Mouse (Mus musculus): Measurements from ENCODE around the gene Mxd3.

The Mxd3 gene

GRCm38 (mm10) chr13:55329683-55330566 lies at the start of gene Mxd3:
Mxd3 (minus strand) TSS chr13:55329823.
- peak; percentile 78 for DNase-seq

DNA sequence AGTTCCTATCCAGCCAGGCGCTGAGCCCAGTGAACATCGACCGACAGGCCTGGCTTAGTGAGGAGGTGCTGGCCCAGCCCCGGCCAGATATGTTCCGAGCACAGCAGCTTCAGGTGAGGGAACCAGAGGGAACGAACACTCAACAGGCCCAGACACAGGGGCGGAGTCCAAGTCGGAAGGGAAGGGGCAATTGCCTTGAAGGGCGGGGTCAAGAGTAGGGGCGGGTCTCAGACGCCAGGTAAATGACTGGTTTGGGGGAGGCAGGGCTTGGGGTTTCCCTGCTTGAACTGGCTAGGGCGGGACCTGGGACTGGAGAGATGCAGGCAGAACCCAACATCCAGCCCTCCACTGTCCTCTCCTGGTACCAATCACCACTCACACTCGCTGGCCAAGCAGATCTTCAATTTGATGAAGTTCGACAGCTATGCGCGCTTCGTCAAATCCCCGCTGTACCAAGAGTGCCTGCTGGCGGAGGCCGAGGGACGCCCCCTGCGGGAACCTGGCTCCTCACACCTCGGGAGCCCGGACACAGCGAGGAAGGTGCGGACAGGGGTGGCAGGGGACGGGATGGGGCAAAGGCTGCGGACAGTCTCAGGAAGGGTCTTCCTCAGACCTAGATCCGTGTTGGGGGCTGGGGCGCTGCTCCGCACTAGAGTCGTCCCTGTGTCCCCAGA lies 49.4 kb upstream of the Mxd3 start:
- no peak for DNase-seq

GRCm38 (mm10) chr13:55375877-55376276 lies 46.3 kb upstream of the Mxd3 start:
- DNase-seq: no peak

- DNase-seq: no peak
Measured at GRCm38 (mm10) chr13:55374206-55374924, 44.7 kb upstream of the Mxd3 start.

DNA sequence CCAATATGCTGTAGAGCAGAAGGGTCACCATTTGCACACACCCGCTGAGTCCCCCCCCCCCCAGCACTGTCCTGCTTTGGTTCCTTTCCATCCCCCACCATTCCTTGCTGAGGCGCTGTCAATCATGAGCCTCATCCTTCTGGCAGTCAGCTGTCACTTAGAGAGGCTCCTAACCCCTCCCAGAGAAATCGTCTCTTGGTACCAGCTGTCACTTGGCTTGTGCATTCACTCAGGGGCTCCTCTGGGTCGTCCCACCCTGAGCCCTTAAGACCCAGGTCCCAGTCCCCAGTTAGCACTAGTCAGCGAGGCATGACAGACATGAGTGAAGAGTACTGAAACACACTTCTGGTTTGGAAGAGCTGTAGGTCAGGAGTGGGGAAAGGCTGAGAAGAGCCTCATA lies 42.1 kb upstream of the Mxd3 start:
- DNase-seq: no peak

DNA sequence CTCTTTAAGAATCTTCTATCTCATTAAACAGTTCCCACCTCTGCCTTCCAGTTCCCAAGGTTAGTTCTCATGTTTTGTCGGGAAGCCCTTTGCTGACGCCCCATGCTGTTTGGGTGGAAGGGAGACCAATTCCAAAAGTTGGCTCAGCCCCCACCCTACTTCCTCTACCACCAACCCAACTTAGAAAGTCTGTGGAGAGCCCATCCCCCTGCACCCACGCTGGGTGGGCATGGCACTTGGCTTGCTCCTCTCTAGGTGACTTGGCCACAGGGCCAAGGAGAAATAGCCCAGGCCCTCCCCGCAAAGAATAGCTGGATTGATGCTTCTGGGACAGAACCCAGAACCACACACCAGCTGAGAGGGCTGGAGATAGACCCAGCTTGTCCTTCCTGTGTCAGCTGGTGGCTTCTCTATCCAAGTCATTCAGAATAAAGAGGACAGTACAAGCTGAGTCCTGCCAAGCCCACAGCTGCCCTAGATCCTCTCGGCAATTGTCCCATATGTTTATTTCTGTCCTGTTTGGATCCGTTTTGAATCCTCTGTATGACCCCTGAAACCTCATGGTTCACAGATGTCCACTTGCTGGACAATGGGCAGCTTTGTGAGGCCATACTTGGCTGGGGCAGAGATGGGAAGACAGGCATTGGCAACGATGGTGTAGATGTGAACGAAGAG lies 41.5 kb upstream of the Mxd3 start:
- no peak for DNase-seq

DNA sequence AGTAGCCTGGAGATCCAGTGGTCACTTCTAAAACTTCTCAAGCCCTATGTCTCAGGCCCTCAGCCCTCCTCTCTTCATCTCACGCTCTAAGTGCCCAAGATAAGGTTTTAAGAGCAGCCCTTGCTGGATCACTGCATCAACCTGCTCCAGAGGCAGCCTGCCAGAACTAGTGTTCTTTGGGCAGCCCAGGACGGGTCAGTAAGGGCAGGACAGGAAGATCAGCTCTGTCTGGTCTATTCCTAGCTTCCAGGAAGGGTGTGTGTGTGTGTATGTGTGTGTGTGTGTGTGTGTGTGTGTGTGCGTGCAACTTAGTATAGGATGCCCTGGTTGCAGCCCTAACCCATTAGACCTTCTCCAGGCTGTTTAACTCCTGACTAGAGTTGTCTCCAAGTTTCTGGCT lies 40.6 kb upstream of the Mxd3 start:
- DNase-seq: peak; percentile 30

GRCm38 (mm10) chr13:55369531-55370114 lies 40.0 kb upstream of the Mxd3 start, which contains the start of gene Rgs14:
Rgs14 (plus strand) TSS chr13:55369732.
- peak; percentile 32 for DNase-seq

DNA sequence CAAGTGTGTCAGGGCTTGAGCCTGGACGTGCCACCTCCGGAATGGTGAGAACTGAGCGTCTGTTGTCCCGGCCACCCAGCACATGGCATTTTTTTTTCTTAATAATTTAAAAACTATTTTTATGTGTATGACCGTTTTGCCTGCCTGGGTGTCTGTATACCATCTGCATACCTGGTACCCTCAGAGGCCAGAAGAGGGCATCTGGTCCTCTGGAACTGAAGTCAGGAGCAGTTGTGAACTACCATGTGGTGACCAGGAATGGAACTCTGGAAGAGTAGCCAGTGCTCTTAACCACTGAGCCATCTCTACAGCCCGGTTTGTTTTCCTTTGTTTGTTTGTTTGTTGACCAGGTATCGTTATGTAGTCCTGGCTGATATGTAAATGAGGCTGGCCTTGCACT lies 38.8 kb upstream of the Mxd3 start:
- DNase-seq: no peak

- DNase-seq: peak; percentile 93
Measured at GRCm38 (mm10) chr13:55362453-55363060, 32.9 kb upstream of the Mxd3 start, which contains the start of gene Lman2. Lman2 (minus strand) TSS chr13:55362783.

GRCm38 (mm10) chr13:55361974-55362452 lies 32.4 kb upstream of the Mxd3 start:
- no peak for DNase-seq

DNA sequence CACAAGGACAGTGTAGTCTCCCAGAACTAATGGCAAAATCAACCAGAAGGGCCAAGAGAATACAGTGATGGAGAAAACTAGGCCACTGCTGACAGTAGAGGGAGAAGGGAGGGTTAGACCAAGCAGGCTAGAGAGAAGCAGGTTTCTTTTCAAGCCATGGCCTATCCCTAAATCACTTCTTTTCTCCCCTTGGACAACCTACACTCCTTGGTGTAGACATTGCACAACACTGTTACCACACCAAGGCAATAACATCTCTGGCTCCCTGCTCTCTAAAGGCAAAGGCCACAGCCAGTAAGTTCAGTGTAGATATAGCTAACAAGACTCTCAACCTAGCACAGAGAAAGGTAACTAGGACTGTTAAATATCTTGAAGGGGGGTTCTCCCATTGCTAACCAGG lies 31.5 kb upstream of the Mxd3 start:
- DNase-seq: no peak

GRCm38 (mm10) chr13:55346745-55347144 lies 17.1 kb upstream of the Mxd3 start:
- no peak for DNase-seq

DNA sequence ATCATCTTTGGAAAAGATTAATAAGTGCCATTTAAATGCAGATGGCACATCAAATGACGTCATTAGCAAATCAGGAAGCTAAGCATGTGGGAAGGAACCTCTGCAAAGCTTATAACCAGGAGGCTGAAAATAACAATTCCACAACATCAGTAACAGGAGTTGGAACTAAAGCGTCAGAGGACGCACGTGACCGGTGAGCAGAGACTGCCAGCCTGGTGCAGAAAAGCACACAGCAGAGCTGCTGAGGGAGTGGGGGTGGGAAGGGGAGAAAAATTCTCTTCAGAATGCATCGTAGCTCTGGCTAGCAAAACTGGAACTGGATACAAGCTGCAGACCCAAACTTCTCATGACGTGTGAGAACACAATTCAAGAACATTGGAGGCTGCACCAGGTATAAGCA lies 14.7 kb upstream of the Mxd3 start:
- DNase-seq: no peak

DNA sequence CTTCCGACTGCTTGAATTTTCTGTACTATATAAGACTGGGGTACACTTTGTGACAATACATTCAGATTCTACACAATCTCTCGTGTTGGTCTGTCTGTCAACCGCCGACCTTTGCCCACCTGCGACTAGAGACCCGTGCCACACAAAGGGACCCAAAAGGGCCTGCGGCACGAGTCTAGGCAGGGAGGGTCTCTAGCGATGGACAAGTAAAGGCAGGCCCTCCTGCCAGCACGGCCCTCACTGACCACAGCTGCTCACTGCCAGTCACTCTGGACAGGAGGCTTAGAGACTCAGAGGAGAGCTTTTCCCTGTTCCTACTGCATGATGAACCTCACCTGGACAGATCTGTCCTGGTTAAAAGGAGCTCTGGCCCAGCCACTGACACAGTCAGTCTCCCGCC lies 12.8 kb upstream of the Mxd3 start:
- DNase-seq: no peak

DNA sequence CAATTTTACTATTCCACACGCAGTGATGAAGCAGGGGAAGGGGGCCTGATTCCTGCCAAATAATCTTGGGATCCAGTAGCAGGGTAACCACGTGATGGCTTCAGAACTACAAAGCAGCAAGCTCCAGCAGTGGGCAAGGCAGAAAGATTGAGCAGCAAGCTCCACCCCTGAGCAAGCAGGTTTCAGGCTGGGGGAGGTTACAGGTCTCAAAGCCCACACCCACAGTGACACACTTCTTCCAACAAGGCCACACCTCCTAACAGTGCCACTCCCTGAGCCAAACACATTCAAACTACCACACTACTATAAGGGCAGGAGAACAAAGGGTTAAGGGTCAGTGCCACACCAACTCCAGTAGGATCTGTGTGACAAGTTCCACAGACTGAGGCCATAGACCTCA lies 9.6 kb upstream of the Mxd3 start:
- DNase-seq: no peak

DNA sequence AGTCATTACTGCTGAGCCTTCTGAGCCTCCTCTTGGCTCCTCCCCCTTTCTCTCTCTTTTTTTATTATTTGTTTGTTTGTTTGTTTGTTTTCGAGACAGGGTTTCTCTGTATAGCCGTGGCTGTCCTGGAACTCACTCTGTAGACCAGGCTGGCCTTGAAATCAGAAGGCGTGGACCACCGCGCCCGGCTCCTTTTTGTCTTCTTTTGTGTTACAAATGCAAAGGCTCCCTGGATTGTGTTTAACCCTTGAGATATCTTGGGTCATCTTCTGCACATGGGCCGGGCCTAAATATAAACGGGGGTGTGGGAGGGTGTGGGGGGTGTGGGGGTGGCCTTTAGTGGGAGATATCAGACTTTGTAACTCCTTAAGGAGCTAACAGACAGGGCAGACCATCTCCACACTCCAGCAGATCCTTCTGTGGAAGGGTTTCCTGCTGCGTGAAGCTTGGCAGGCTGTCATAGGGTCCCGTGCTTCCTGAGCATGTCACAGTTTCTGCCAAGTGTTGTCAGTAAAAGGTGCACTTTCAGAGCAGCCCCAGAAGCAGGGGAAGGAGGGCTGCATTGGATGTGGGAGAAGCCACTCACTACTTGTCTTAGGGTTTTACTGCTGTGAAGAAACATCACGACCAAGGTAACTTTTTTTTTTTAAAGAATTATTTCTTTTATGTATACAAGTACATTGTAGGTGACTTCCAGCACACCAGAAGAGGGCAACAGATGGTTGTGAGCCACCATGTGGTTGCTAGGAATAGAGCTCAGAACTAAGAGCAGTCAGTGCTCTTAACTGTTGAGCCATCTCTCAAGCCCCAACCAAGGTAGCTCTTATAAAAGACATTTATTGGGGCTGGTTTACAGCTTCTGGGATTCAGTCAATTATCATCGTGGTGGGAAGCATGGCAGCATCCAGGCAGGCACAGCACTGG lies 8.8 kb upstream of the Mxd3 start:
- DNase-seq: no peak

- no peak for DNase-seq
Measured at GRCm38 (mm10) chr13:55337341-55337975, 7.8 kb upstream of the Mxd3 start.

GRCm38 (mm10) chr13:55335701-55336100 lies 6.1 kb upstream of the Mxd3 start:
- no peak for DNase-seq

- DNase-seq: no peak
Measured at GRCm38 (mm10) chr13:55332331-55332730, 2.7 kb upstream of the Mxd3 start.
